Mouse (Mus musculus): ENCODE measurements around the gene Tk2. TPM values are rescaled to one million over a fixed set of nuclear protein-coding genes. Genes with fewer than 3 reads are reported as not detected.
A peak's percentile ranks its signal among the peaks of the same experiment; 100 is the strongest.

Tk2 gene
- polyA plus RNA-seq, 1 experiment from 2014 or later: 21.7 TPM

- ATAC-seq (ENCODE audit: insufficient number of reproducible peaks, insufficient read depth, low FRiP score, low TSS enrichment, low read depth): no peak
- H3K9ac ChIP-seq: peak overlapping the region; percentile 87
- H3K36me3 ChIP-seq: peaks cover 6% of the 10 kb centered on the region
- H3K4me1 ChIP-seq: peaks cover 20% of the 10 kb centered on the region
- peak overlapping the region; percentile 90 for H3K4me3 ChIP-seq
- WGBS: 3% methylated on average over 11 of the region's 11 CpGs
- no peaks in the 10 kb centered on the region for H3K27me3 ChIP-seq
- peak overlapping the region; percentile 39; the same call in 1 of the 2 replicates for H3K27ac ChIP-seq
- no peaks in the 10 kb centered on the region for H3K9me3 ChIP-seq
- H3K4me2 ChIP-seq: peak overlapping the region; percentile 84
These were observed 466 bp downstream of the Tk2 start for GRCm38 (mm10) chr8:104247908-104248275.

- Histone ChIP-seq H3K27ac (no peak overlapping the region), H3K4me1 (peaks cover 20% of the 10 kb centered on the region), H3K36me3 (peaks cover 12% of the 10 kb centered on the region), H3K27me3 (no peaks in the 10 kb centered on the region), H3K4me3 (peak overlapping the region; percentile 90), H3K9me3 (no peaks in the 10 kb centered on the region), H3K9ac (peak overlapping the region; percentile 87), H3K4me2 (peak overlapping the region; percentile 84)
- 66% methylated on average over 22 of the region's 22 CpGs for WGBS
- ATAC-seq (ENCODE audit: insufficient number of reproducible peaks, insufficient read depth, low FRiP score, low TSS enrichment, low read depth): no peak
These were observed 1.1 kb downstream of the Tk2 start for GRCm38 (mm10) chr8:104247054-104247907.

GRCm38 (mm10) chr8:104246621-104247020 lies 1.7 kb downstream of the Tk2 start:
- Histone ChIP-seq H3K4me1 (peaks cover 14% of the 10 kb centered on the region), H3K4me2 (no peak overlapping the region), H3K27ac (no peak overlapping the region), H3K27me3 (no peaks in the 10 kb centered on the region), H3K9me3 (no peaks in the 10 kb centered on the region), H3K9ac (no peak overlapping the region), H3K36me3 (peaks cover 17% of the 10 kb centered on the region), H3K4me3 (no peak overlapping the region)
- WGBS: 80% methylated on average over 4 of the region's 4 CpGs
- no peak for ATAC-seq (ENCODE audit: insufficient number of reproducible peaks, insufficient read depth, low FRiP score, low TSS enrichment, low read depth)

- H3K27ac ChIP-seq: no peak overlapping the region
- no peaks in the 10 kb centered on the region for H3K9me3 ChIP-seq
- 0 out of 2 replicates have a peak, but pooled peaks cover 2% of the 10 kb centered on the region for H3K4me1 ChIP-seq
- no peaks in the 10 kb centered on the region for H3K27me3 ChIP-seq
- H3K9ac ChIP-seq: no peak overlapping the region
- peaks cover 61% of the 10 kb centered on the region for H3K36me3 ChIP-seq
- no peak overlapping the region for H3K4me2 ChIP-seq
- no peak for ATAC-seq (ENCODE audit: insufficient number of reproducible peaks, insufficient read depth, low FRiP score, low TSS enrichment, low read depth)
- H3K4me3 ChIP-seq: no peak overlapping the region
- WGBS: 72% methylated on average over 12 of the region's 12 CpGs
These were observed 6.2 kb downstream of the Tk2 start for GRCm38 (mm10) chr8:104242038-104242644.

- no peaks in the 10 kb centered on the region for H3K27me3 ChIP-seq
- ATAC-seq (ENCODE audit: insufficient number of reproducible peaks, insufficient read depth, low FRiP score, low TSS enrichment, low read depth): no peak
- H3K4me2 ChIP-seq: no peak overlapping the region
- H3K9me3 ChIP-seq: no peaks in the 10 kb centered on the region
- 84% methylated on average over 10 of the region's 10 CpGs for WGBS
- no peak overlapping the region for H3K27ac ChIP-seq
- H3K9ac ChIP-seq: no peak overlapping the region
- H3K36me3 ChIP-seq: peaks cover 79% of the 10 kb centered on the region
- H3K4me3 ChIP-seq: no peak overlapping the region
- no peaks in the 10 kb centered on the region for H3K4me1 ChIP-seq
These were observed 8.9 kb downstream of the Tk2 start for GRCm38 (mm10) chr8:104239418-104239861.

GRCm38 (mm10) chr8:104234573-104234972 lies 13.8 kb downstream of the Tk2 start:
- no peak overlapping the region for H3K4me2 ChIP-seq
- H3K4me3 ChIP-seq: no peak overlapping the region
- no peak for ATAC-seq (ENCODE audit: insufficient number of reproducible peaks, insufficient read depth, low FRiP score, low TSS enrichment, low read depth)

GRCm38 (mm10) chr8:104232919-104233318 lies 15.4 kb downstream of the Tk2 start:
- peaks cover 85% of the 10 kb centered on the region for H3K36me3 ChIP-seq
- no peak for ATAC-seq (ENCODE audit: insufficient number of reproducible peaks, insufficient read depth, low FRiP score, low TSS enrichment, low read depth)
- no peak overlapping the region for H3K27ac ChIP-seq
- no peak overlapping the region for H3K4me3 ChIP-seq
- H3K9ac ChIP-seq: no peak overlapping the region
- H3K4me2 ChIP-seq: no peak overlapping the region
- H3K4me1 ChIP-seq: no peaks in the 10 kb centered on the region
- H3K27me3 ChIP-seq: no peaks in the 10 kb centered on the region
- WGBS: 93% methylated on average over 5 of the region's 5 CpGs
- H3K9me3 ChIP-seq: no peaks in the 10 kb centered on the region

More at GRCm38 (mm10) chr8:104234573-104234972, 13.8 kb downstream of the Tk2 start:
- H3K4me1 ChIP-seq: no peaks in the 10 kb centered on the region
- H3K27ac ChIP-seq: no peak overlapping the region
- no peak overlapping the region for H3K9ac ChIP-seq
- 50% methylated on average over 6 of the region's 6 CpGs for WGBS
- peaks cover 85% of the 10 kb centered on the region for H3K36me3 ChIP-seq
- no peaks in the 10 kb centered on the region for H3K27me3 ChIP-seq
- H3K9me3 ChIP-seq: no peaks in the 10 kb centered on the region

GRCm38 (mm10) chr8:104232039-104232438 lies 16.3 kb downstream of the Tk2 start:
- Histone ChIP-seq H3K27ac (no peak overlapping the region), H3K27me3 (no peaks in the 10 kb centered on the region), H3K9ac (no peak overlapping the region), H3K4me2 (no peak overlapping the region), H3K4me3 (no peak overlapping the region), H3K9me3 (no peaks in the 10 kb centered on the region), H3K4me1 (no peaks in the 10 kb centered on the region), H3K36me3 (peaks cover 85% of the 10 kb centered on the region)
- 95% methylated on average over 4 of the region's 4 CpGs for WGBS
- ATAC-seq (ENCODE audit: insufficient number of reproducible peaks, insufficient read depth, low FRiP score, low TSS enrichment, low read depth): no peak

GRCm38 (mm10) chr8:104230377-104230776 lies 18.0 kb downstream of the Tk2 start:
- peaks cover 86% of the 10 kb centered on the region for H3K36me3 ChIP-seq
- no peak overlapping the region for H3K27ac ChIP-seq
- no peaks in the 10 kb centered on the region for H3K27me3 ChIP-seq
- no peak for ATAC-seq (ENCODE audit: insufficient number of reproducible peaks, insufficient read depth, low FRiP score, low TSS enrichment, low read depth)
- H3K9ac ChIP-seq: no peak overlapping the region
- H3K9me3 ChIP-seq: no peaks in the 10 kb centered on the region
- no peak overlapping the region for H3K4me3 ChIP-seq
- H3K4me1 ChIP-seq: no peaks in the 10 kb centered on the region
- H3K4me2 ChIP-seq: no peak overlapping the region
- WGBS: 90% methylated on average over 9 of the region's 9 CpGs

GRCm38 (mm10) chr8:104227048-104227447 lies 21.3 kb downstream of the Tk2 start:
- no peak for ATAC-seq (ENCODE audit: insufficient number of reproducible peaks, insufficient read depth, low FRiP score, low TSS enrichment, low read depth)
- no peak overlapping the region for H3K9ac ChIP-seq
- WGBS: 88% methylated on average over 5 of the region's 5 CpGs
- no peak overlapping the region for H3K4me3 ChIP-seq
- H3K27me3 ChIP-seq: no peaks in the 10 kb centered on the region
- H3K4me1 ChIP-seq: no peaks in the 10 kb centered on the region
- peaks cover 86% of the 10 kb centered on the region for H3K36me3 ChIP-seq
- no peak overlapping the region for H3K27ac ChIP-seq
- H3K4me2 ChIP-seq: no peak overlapping the region
- peaks cover 9% of the 10 kb centered on the region; the same call in 1 of the 2 replicates for H3K9me3 ChIP-seq

GRCm38 (mm10) chr8:104219806-104220205 lies 28.6 kb downstream of the Tk2 start:
- ATAC-seq (ENCODE audit: insufficient number of reproducible peaks, insufficient read depth, low FRiP score, low TSS enrichment, low read depth): no peak
- 41% methylated on average over 5 of the region's 5 CpGs for WGBS

More at GRCm38 (mm10) chr8:104219806-104220205, 28.6 kb downstream of the Tk2 start:
- Histone ChIP-seq H3K9me3 (peaks cover 9% of the 10 kb centered on the region; the same call in 1 of the 2 replicates), H3K27ac (no peak overlapping the region), H3K36me3 (peaks cover 13% of the 10 kb centered on the region), H3K9ac (no peak overlapping the region), H3K27me3 (0 out of 2 replicates have a peak, but pooled peaks cover 6% of the 10 kb centered on the region), H3K4me3 (no peak overlapping the region), H3K4me1 (peaks cover 3% of the 10 kb centered on the region; the same call in 1 of the 2 replicates), H3K4me2 (no peak overlapping the region)

All from embryonic facial prominence, embryonic 13.5 days (tissue).